Mouse (Mus musculus) small intestine, adult 2 months (tissue): Measurements from ENCODE around the gene Srgn.
"Not testable (repeated sequence)": the region's sequence is repeated elsewhere in the genome, so short reads cannot be mapped to it uniquely, and the experiment has no call there.

Experiments used
- CTCF ChIP-seq: fragments of 200-500 bp; IDR thresholded peaks from 2 replicates; pipeline ENCODE4 v1.5.1; 2012; ENCODE audit warnings: low read depth, mild to moderate bottlenecking, control low read depth, inconsistent platforms, low read length, moderate library complexity, mixed read lengths; ENCODE audit not compliant: insufficient replicate concordance, insufficient read length; ENCODE audit errors: extremely low read depth
- POLR2A ChIP-seq: fragments of 200-500 bp; IDR thresholded peaks from 2 replicates; pipeline ENCODE4 v1.6.1; 2012; ENCODE audit warnings: low read depth, mild to moderate bottlenecking, control low read depth, inconsistent platforms, low read length, moderate library complexity

- not testable (repeated sequence) for TF ChIP-seq POLR2A, CTCF
These were observed 35.6 kb downstream of the Srgn start for GRCm38 (mm10) chr10:62491681-62492080.
